ENCODE assay signal across 18 mouse cellular contexts in the genomic region with DNA sequence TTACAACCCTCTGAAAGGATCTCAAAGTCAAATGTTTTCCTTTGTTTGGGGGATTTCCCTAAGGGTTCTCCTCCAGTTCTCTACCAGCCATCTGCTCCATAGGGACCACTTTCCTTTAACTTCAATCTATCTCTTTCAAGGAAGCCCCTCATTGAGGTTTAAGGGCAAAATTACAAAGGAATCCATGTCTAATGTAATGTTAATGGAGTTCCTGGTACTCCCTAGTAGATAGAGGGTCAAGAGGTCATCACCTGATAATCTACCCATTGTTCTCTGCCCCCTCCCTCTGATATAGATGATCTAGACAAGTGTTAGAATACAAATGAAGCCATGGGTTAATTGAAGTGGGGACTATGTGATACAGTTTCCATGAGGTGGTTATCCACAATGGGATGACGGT.
DNase-seq lines count a peak whose midpoint lies in the region; TF ChIP-seq lines count a peak whose summit lies in the region.
"Had no signal": no experiment of that assay in that cellular context is flagged by ENCODE, and none has a peak within 500 bp of the region (broad histone marks: within the 10 kb centered on the region; RNA-seq: fewer than 3 reads in every experiment).

No protein-coding gene starts in this region.

- H3K9me3 ChIP-seq in ES-E14 (ENCODE audit: control insufficient read depth, insufficient read depth, low read depth, low read length), result no peaks in the 10 kb centered on the region
- H3K9me3 ChIP-seq: embryonic facial prominence, embryonic 10.5 days; embryonic facial prominence, embryonic 12.5 days; forebrain, embryonic 13.5 days; forebrain, embryonic 15.5 days had no signal

- H3K36me3 ChIP-seq in ES-E14 (ENCODE audit: control insufficient read depth, insufficient read depth, low read length, poor library complexity, severe bottlenecking), result no peaks in the 10 kb centered on the region
- H3K36me3 ChIP-seq: embryonic facial prominence, embryonic 10.5 days; embryonic facial prominence, embryonic 12.5 days; forebrain, embryonic 15.5 days had no signal

- H3K4me1 ChIP-seq in ES-E14 (ENCODE audit: control insufficient read depth in 2 of 2, insufficient read depth in 2 of 2, low read length in 2 of 2, poor library complexity in 1 of 2), result no peaks in the 10 kb centered on the region; a peak in 1 of 4 replicates
- H3K4me1 ChIP-seq: embryonic facial prominence, embryonic 10.5 days; embryonic facial prominence, embryonic 12.5 days had no signal

- in situ Hi-C loops in ES-E14 (cut with MboI; ENCODE audit: low sequenced_read_pairs in 2 of 2, unreplicated experiment in 2 of 2), result no loop called here

- no peak overlapping the region for H3K27ac ChIP-seq in ES-E14 (ENCODE audit: insufficient read depth, low read depth, low read length, poor library complexity, severe bottlenecking)
- H3K27ac ChIP-seq: embryonic facial prominence, embryonic 10.5 days; embryonic facial prominence, embryonic 12.5 days; forebrain, embryonic 13.5 days; forebrain, embryonic 15.5 days had no signal

- H3K9ac ChIP-seq in ES-E14 (ENCODE audit: insufficient read depth, low read depth, low read length, poor library complexity, severe bottlenecking), result no peak overlapping the region
- H3K9ac ChIP-seq: embryonic facial prominence, embryonic 12.5 days; forebrain, embryonic 13.5 days; forebrain, embryonic 15.5 days; forebrain, postnatal 0 days had no signal

- DNase-seq in ES-E14 (ENCODE audit: low read depth, low spot score) (peak; percentile 40), WW6 (ENCODE audit: low read depth, low spot score) (peak; percentile 31)
- DNase-seq in spleen, adult 12 weeks (ENCODE audit: low spot score), result no peak
- no peak for DNase-seq in neural tube, embryonic 10.5 days (ENCODE audit: extremely low spot score, low spot score)
- DNase-seq in gastrocnemius, postnatal 10 days, result no peak
- DNase-seq: adrenal gland, adult 8-10 months; adrenal gland, postnatal 14 days; adrenal gland, postnatal 36 days; cerebellum, adult 11-12 months; cerebellum, adult 2 months; cerebellum, adult 9-10 months; cerebellum, postnatal 10 days; cerebellum, postnatal 25 days; forebrain, postnatal 0 days had no signal

- no peak overlapping the region for H3K4me3 ChIP-seq in ES-E14 (ENCODE audit: insufficient read depth in 1 of 2, low read depth in 1 of 2, low read length in 2 of 2, poor library complexity in 1 of 2, severe bottlenecking in 1 of 2)
- H3K4me3 ChIP-seq: embryonic facial prominence, embryonic 10.5 days; embryonic facial prominence, embryonic 12.5 days; forebrain, embryonic 13.5 days; forebrain, embryonic 15.5 days had no signal

TF ChIP-seq in ES-E14, 5 proteins besides CTCF, POLR2A, EP300 and RAD21:
- TF ChIP-seq ZC3H11A (IDR thresholded peaks at IDR 0.05; ENCODE audit: borderline replicate concordance, low read depth, low read length), result no peak
- TF ChIP-seq HCFC1 (IDR thresholded peaks at IDR 0.05; ENCODE audit: borderline replicate concordance, insufficient read depth, low read length), result no peak
- TF ChIP-seq CHD2 (IDR thresholded peaks at IDR 0.05; ENCODE audit: low read depth, low read length), result no peak; the same call in 1 of the 2 replicates
- TF ChIP-seq MAFK (IDR thresholded peaks at IDR 0.05; ENCODE audit: insufficient read depth, low read depth, low read length), result no peak
- TF ChIP-seq ZNF384 (IDR thresholded peaks at IDR 0.05; ENCODE audit: low read depth, low read length), result no peak

Comparison
In these comparisons a context has a peak if more than half of its experiments do, and no peak if none do; other contexts are left out.
1. DNase-seq: peak in ES-E14 (single experiment) and WW6 (single experiment); none in spleen, adult 12 weeks (single experiment), neural tube, embryonic 10.5 days (single experiment) and gastrocnemius, postnatal 10 days (single experiment).